Mouse (Mus musculus): ENCODE results near the gene Ahnak. TPM values are rescaled to one million over a fixed set of nuclear protein-coding genes. Genes with fewer than 3 reads are reported as not detected.
"Not testable (repeated sequence)": the region's sequence is repeated elsewhere in the genome, so short reads cannot be mapped to it uniquely, and the experiment has no call there.

The Ahnak gene
- polyA plus RNA-seq, 1 experiment from 2014 or later = 30.6 TPM

DNA sequence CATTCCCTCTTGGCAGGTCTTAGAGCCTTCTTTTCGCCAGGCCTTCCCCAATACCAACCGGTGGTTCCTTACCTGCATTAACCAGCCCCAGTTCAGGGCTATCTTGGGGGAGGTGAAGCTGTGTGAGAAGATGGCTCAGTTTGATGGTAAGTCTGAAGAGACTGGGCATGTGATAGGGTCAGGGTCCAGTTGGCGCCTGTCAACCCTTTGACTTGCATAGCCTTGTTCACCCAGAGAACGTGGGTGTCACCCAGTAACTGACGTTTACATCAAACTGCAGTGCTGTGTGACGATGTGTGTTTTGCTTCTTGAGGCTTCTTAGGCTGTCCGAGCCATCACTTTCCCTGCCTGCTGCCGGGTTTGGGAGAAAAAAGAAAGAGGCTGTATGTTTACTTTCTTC lies 16.6 kb upstream of the Ahnak start:
- H3K27ac ChIP-seq (replicated peaks in 1 of 2; ENCODE audit: control insufficient read depth in 1 of 2, insufficient read depth in 1 of 2, low read depth in 2 of 2, low read length in 2 of 2); H3K27me3 ChIP-seq (ENCODE audit: control insufficient read depth, insufficient read depth, low read length); H3K9me3 ChIP-seq (ENCODE audit: control insufficient read depth, low read length); H3K9ac ChIP-seq (ENCODE audit: low read length); ATAC-seq (ENCODE audit: insufficient number of reproducible peaks, insufficient read depth, low FRiP score, low read depth); H3K4me2 ChIP-seq (ENCODE audit: low read length); H3K4me3 ChIP-seq (ENCODE audit: control insufficient read depth in 1 of 2, insufficient read depth in 1 of 2, low read depth in 1 of 2, low read length in 2 of 2): not testable (repeated sequence)
- peaks cover 92% of the 10 kb centered on the region for H3K36me3 ChIP-seq (ENCODE audit: control insufficient read depth, insufficient read depth, low read length)
- H3K4me1 ChIP-seq (ENCODE audit: control insufficient read depth in 2 of 2, insufficient read depth in 2 of 2, low read length in 2 of 2) = peaks cover 0 to 14% of the 10 kb centered on the region in 2 experiments; a peak in 3 of 4 replicates
- WGBS = 83% methylated on average over 8 of the region's 8 CpGs

DNA sequence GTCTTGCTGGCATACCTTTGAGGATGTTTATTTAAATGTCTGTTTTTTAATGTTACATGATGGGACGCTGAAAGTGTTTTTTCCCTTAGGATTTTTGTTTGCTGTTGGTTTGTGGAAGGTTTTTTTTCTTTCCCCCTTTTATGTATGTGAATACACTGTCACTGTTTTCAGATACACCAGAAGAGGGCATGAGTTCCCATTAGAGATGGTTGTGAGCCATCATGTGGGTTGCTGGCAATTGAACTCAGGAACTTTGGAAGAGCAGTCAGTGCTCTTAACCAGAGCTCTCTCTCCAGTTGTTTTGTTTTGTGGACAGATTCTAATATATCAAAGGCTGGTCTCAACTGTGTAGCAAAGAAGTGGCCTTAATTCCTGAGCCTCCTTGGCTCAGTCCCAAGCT lies 14.4 kb upstream of the Ahnak start:
- Histone ChIP-seq H3K9me3 (ENCODE audit: control insufficient read depth, low read length) (no peaks in the 10 kb centered on the region), H3K9ac (ENCODE audit: low read length) (no peak overlapping the region), H3K4me1 (ENCODE audit: control insufficient read depth in 2 of 2, insufficient read depth in 2 of 2, low read length in 2 of 2) (0 out of 4 replicates have a peak, but pooled peaks cover 0 to 4% of the 10 kb centered on the region in 2 experiments), H3K27ac (replicated peaks in 1 of 2; ENCODE audit: control insufficient read depth in 1 of 2, insufficient read depth in 1 of 2, low read depth in 2 of 2, low read length in 2 of 2) (no peak overlapping the region), H3K36me3 (ENCODE audit: control insufficient read depth, insufficient read depth, low read length) (peaks cover 100% of the 10 kb centered on the region), H3K27me3 (ENCODE audit: control insufficient read depth, insufficient read depth, low read length) (no peaks in the 10 kb centered on the region), H3K4me3 (ENCODE audit: control insufficient read depth in 1 of 2, insufficient read depth in 1 of 2, low read depth in 1 of 2, low read length in 2 of 2) (no peak overlapping the region), H3K4me2 (ENCODE audit: low read length) (no peak overlapping the region)
- 97% methylated on average over 1 of the region's 1 CpGs for WGBS
- ATAC-seq (ENCODE audit: insufficient number of reproducible peaks, insufficient read depth, low FRiP score, low read depth) = no peak

DNA sequence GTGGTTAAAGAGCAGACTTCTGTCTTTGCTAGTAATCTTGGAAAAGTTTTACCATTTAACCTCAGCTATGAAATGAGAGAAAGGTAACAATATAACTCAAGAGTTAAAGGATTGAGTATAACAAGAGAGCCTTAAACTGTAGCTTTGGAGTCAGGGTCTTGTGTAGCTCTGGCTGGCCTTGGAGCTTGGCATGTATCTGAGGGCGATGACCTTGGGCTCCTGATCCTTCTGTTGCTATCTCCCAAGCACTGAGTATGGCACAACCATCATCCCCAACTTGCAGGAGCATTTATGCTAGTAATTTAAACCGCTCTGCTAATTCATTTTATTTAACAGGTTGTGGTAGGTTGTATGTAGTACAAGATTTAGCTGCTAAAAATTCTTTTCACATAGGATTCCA lies 13.6 kb upstream of the Ahnak start:
- Histone ChIP-seq H3K4me2 (ENCODE audit: low read length) (no peak overlapping the region), H3K27ac (replicated peaks in 1 of 2; ENCODE audit: control insufficient read depth in 1 of 2, insufficient read depth in 1 of 2, low read depth in 2 of 2, low read length in 2 of 2) (no peak overlapping the region; a peak in 1 of 4 replicates), H3K27me3 (ENCODE audit: control insufficient read depth, insufficient read depth, low read length) (no peaks in the 10 kb centered on the region), H3K4me3 (ENCODE audit: control insufficient read depth in 1 of 2, insufficient read depth in 1 of 2, low read depth in 1 of 2, low read length in 2 of 2) (no peak overlapping the region), H3K36me3 (ENCODE audit: control insufficient read depth, insufficient read depth, low read length) (peaks cover 100% of the 10 kb centered on the region), H3K4me1 (ENCODE audit: control insufficient read depth in 2 of 2, insufficient read depth in 2 of 2, low read length in 2 of 2) (peaks cover 0 to 4% of the 10 kb centered on the region in 2 experiments; a peak in 1 of 4 replicates), H3K9ac (ENCODE audit: low read length) (0 out of 2 replicates have a peak overlapping the region, but pooled peaks have one; percentile 16), H3K9me3 (ENCODE audit: control insufficient read depth, low read length) (no peaks in the 10 kb centered on the region)
- WGBS = 89% methylated on average over 2 of the region's 2 CpGs
- no peak for ATAC-seq (ENCODE audit: insufficient number of reproducible peaks, insufficient read depth, low FRiP score, low read depth)

DNA sequence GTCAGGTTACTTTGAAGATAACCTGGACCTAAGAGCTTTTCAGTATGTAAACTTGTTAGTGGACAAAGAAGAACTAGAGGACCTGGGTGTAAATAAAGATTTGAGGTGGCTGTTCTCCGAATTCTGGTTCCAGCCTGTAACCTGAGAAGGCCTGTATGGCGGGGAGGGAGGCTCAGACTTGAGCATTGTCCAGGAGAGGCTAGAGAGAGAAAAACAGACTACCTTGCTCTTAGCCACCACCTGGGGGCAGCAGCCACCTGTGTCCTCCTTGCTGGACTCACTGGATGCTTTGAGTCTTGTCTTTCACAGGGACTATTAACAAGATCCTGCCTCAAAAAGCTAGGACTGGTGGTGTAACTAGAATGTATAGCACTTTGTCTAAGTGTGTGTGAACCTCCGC lies 12.5 kb upstream of the Ahnak start:
- Histone ChIP-seq H3K9me3 (ENCODE audit: control insufficient read depth, low read length) (no peaks in the 10 kb centered on the region), H3K4me1 (ENCODE audit: control insufficient read depth in 2 of 2, insufficient read depth in 2 of 2, low read length in 2 of 2) (peaks cover 1 to 7% of the 10 kb centered on the region in 2 experiments; a peak in 3 of 4 replicates), H3K9ac (ENCODE audit: low read length) (no peak overlapping the region), H3K36me3 (ENCODE audit: control insufficient read depth, insufficient read depth, low read length) (peaks cover 95% of the 10 kb centered on the region), H3K4me3 (ENCODE audit: control insufficient read depth in 1 of 2, insufficient read depth in 1 of 2, low read depth in 1 of 2, low read length in 2 of 2) (no peak overlapping the region), H3K27me3 (ENCODE audit: control insufficient read depth, insufficient read depth, low read length) (no peaks in the 10 kb centered on the region), H3K4me2 (ENCODE audit: low read length) (no peak overlapping the region), H3K27ac (replicated peaks in 1 of 2; ENCODE audit: control insufficient read depth in 1 of 2, insufficient read depth in 1 of 2, low read depth in 2 of 2, low read length in 2 of 2) (0 out of 4 replicates have a peak overlapping the region, but pooled peaks of 1 of the 2 experiments have one; percentile 4)
- no peak for ATAC-seq (ENCODE audit: insufficient number of reproducible peaks, insufficient read depth, low FRiP score, low read depth)
- WGBS = 36% methylated on average over 3 of the region's 3 CpGs

DNA sequence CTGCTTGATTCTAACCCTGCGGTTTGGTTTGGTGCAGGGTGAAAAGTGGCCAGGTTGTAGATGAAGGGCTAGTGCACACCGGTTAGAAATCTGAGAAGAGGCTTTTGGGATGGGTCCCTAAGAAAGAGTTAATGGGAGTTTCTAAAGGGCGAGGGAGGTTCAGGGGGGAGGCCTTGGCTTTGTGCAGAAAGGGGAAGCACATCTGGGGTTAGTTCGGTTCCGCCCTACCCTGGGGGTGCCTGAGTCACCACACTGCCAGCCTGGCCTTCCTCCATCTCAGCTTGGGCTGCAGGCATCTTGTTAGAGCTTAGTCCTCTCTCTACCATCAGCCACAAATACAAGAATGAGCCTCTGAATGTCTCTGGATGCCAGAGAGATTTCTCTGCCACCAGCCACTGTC lies 8.3 kb upstream of the Ahnak start:
- 54% methylated on average over 5 of the region's 5 CpGs for WGBS
- H3K36me3 ChIP-seq (ENCODE audit: control insufficient read depth, insufficient read depth, low read length) = peaks cover 53% of the 10 kb centered on the region
- H3K4me3 ChIP-seq (ENCODE audit: control insufficient read depth in 1 of 2, insufficient read depth in 1 of 2, low read depth in 1 of 2, low read length in 2 of 2) = no peak overlapping the region
- H3K9ac ChIP-seq (ENCODE audit: low read length) = no peak overlapping the region
- H3K4me1 ChIP-seq (ENCODE audit: control insufficient read depth in 2 of 2, insufficient read depth in 2 of 2, low read length in 2 of 2) = peaks cover 28 to 49% of the 10 kb centered on the region in 2 experiments
- ATAC-seq (ENCODE audit: insufficient number of reproducible peaks, insufficient read depth, low FRiP score, low read depth) = no peak
- no peaks in the 10 kb centered on the region for H3K9me3 ChIP-seq (ENCODE audit: control insufficient read depth, low read length)
- no peak overlapping the region for H3K27ac ChIP-seq (replicated peaks in 1 of 2; ENCODE audit: control insufficient read depth in 1 of 2, insufficient read depth in 1 of 2, low read depth in 2 of 2, low read length in 2 of 2)
- H3K27me3 ChIP-seq (ENCODE audit: control insufficient read depth, insufficient read depth, low read length) = no peaks in the 10 kb centered on the region
- H3K4me2 ChIP-seq (ENCODE audit: low read length) = no peak overlapping the region

DNA sequence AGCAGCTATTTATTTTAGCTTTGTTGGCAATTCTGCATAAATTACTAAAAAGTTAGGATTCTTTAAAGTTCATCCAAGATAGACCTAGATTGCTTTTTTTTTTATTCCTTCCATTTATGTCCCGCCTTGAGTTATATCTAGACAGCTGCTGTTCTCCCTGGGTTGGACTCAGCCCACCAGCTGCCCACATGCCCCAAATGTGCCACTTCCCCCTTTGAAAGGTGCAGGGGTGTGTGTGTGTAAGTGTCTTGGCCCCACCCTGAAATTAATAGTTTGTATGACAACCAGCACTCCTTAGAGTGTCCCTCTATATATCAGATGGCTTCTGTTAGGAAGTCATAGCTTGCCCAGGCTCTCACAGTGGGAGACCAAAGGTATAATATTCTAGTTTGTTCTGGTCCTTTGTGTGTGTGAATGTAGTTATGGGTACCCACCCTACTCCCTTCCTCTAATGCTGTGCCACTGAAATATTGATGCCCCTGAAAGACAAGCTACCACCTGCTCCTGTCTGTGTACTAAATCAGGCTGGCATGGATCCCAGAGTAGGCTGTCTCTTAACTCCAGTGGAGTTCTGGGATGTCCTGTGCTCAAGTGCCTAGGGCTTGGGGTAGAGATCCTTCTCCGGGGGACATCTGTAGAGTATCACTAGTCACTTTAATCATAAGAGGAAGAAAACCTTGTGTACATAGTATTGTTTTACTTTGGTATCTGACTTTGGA lies 7.5 kb upstream of the Ahnak start:
- Histone ChIP-seq H3K9me3 (ENCODE audit: control insufficient read depth, low read length) (no peaks in the 10 kb centered on the region), H3K36me3 (ENCODE audit: control insufficient read depth, insufficient read depth, low read length) (peaks cover 45% of the 10 kb centered on the region), H3K4me1 (ENCODE audit: control insufficient read depth in 2 of 2, insufficient read depth in 2 of 2, low read length in 2 of 2) (peaks cover 31 to 49% of the 10 kb centered on the region in 2 experiments), H3K4me2 (ENCODE audit: low read length) (no peak overlapping the region), H3K9ac (ENCODE audit: low read length) (no peak overlapping the region), H3K4me3 (ENCODE audit: control insufficient read depth in 1 of 2, insufficient read depth in 1 of 2, low read depth in 1 of 2, low read length in 2 of 2) (no peak overlapping the region), H3K27ac (replicated peaks in 1 of 2; ENCODE audit: control insufficient read depth in 1 of 2, insufficient read depth in 1 of 2, low read depth in 2 of 2, low read length in 2 of 2) (0 out of 4 replicates have a peak overlapping the region, but pooled peaks of 1 of the 2 experiments have one; percentile 7), H3K27me3 (ENCODE audit: control insufficient read depth, insufficient read depth, low read length) (no peaks in the 10 kb centered on the region)
- ATAC-seq (ENCODE audit: insufficient number of reproducible peaks, insufficient read depth, low FRiP score, low read depth) = no peak
- 42% methylated on average over 2 of the region's 2 CpGs for WGBS

DNA sequence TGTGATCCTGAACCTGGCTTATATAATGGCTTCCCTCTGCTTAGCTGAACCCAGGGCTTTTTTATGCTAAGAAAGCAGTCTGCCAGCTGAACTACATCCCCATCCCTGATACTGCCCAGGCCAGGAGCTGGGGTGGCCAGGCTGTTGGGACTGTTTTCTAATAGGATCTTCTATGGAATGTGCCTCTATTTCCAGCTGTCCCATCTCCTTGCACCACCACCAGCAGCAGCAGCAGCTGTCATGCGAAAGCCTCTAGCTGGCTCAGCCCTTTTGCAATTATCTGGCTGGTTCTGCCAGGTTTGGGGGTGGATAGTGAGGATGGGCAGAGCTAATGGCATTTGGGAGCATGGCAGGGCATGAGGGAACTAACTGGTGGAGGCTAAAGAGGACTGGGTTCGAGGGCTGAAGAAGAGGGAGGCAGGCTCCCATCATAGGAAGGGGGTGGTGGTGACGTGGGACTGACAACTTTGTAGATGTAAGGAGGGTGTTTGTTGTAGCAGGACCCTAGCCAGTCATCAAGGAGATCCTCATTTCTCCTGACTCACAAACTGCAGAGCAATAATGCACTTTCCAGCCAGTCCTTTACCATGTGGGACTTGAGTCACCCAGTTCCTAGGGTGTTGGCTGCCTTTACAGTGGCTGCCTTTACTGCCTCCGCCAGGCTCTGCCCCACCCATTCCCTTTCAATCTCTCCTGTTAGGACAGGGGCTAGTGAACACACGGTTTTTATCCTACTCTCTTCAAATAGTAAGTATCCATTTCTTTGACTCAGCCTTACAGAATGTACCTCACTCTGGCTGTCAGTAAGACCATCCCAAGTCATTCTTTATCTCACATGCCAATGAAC lies 6.6 kb upstream of the Ahnak start:
- Histone ChIP-seq H3K9me3 (ENCODE audit: control insufficient read depth, low read length) (no peaks in the 10 kb centered on the region), H3K4me3 (ENCODE audit: control insufficient read depth in 1 of 2, insufficient read depth in 1 of 2, low read depth in 1 of 2, low read length in 2 of 2) (no peak overlapping the region), H3K27me3 (ENCODE audit: control insufficient read depth, insufficient read depth, low read length) (no peaks in the 10 kb centered on the region), H3K27ac (replicated peaks in 1 of 2; ENCODE audit: control insufficient read depth in 1 of 2, insufficient read depth in 1 of 2, low read depth in 2 of 2, low read length in 2 of 2) (peak overlapping the region; percentile 15 to 48; a peak in 2 of 4 replicates), H3K4me1 (ENCODE audit: control insufficient read depth in 2 of 2, insufficient read depth in 2 of 2, low read length in 2 of 2) (peaks cover 36 to 54% of the 10 kb centered on the region in 2 experiments), H3K36me3 (ENCODE audit: control insufficient read depth, insufficient read depth, low read length) (peaks cover 36% of the 10 kb centered on the region), H3K4me2 (ENCODE audit: low read length) (no peak overlapping the region), H3K9ac (ENCODE audit: low read length) (peak overlapping the region; percentile 44; the same call in 1 of the 2 replicates)
- 25% methylated on average over 5 of the region's 5 CpGs for WGBS
- ATAC-seq (ENCODE audit: insufficient number of reproducible peaks, insufficient read depth, low FRiP score, low read depth) = no peak

All from heart, embryonic 14.5 days (tissue).